Mouse (Mus musculus): ENCODE data around the gene Olfr891.
"Not testable (repeated sequence)": the region's sequence is repeated elsewhere in the genome, so short reads cannot be mapped to it uniquely, and the experiment has no call there.

The Olfr891 gene

DNA sequence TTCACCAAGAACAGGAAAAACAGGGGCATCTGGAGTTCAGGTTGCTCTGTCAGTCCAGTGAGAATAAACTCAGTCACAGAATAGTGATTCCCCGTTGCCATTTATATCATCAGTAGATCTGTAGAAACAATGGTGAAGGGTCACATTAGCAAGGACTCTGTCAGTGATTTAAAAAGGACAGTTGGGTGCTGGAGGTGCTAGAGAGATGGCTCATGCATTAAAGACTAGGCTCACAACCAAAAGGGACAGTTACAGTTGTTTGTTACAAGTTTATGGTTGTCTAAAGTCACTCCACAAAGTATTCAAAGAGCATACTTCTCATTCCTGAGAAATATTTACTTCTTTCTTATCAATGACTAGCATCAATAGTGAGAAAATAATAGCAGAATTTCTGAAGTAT is at the start of gene Olfr891:
Gene Olfr891 (minus strand): TSS at position 101 of the 400 bp plus-strand sequence.
- no peak for DNase-seq

DNA sequence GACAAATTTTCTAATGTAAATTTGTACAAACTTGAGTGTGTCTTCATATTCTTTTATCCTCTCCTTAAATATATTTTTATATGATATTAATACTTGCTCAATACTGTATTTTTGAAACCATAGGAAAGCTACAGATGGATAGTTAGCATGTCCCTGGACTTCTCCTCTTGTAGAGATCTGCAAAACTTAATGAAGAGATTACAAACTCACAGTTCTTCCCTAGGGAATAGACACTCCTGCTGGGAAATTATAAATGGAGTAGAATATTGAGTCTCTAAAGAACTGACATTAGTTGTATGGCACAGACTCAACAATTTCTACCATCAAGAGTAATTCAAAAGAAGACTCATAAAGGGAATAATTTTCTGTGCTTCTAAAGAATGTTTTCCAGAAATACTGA is 37.1 kb upstream of the Olfr891 start, which contains the start of gene Olfr894:
Gene Olfr894 (plus strand): TSS at position 301 of the 400 bp plus-strand sequence.
- no peak for DNase-seq

DNA sequence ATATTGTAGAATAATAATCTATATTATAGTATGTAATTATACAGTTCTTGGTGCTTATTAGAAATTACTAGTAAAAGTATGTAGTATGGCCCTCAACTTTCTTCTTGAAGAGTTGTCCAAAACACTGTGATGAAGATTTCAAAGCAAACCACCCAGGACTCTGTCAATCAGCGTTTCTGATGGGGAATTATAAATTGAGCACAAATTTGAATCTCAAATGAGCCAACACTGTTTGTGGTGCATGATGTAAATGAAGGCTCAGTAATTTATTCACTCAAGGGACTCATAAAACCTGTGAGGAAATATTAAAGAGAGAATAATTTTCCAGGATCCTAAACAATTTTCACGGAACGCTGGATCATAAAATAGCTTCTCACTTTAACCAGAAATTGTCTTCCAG is 27.4 kb upstream of the Olfr891 start, which contains the start of gene Olfr893:
Gene Olfr893 (plus strand): TSS at position 301 of the 400 bp plus-strand sequence.
- no peak for DNase-seq

DNA sequence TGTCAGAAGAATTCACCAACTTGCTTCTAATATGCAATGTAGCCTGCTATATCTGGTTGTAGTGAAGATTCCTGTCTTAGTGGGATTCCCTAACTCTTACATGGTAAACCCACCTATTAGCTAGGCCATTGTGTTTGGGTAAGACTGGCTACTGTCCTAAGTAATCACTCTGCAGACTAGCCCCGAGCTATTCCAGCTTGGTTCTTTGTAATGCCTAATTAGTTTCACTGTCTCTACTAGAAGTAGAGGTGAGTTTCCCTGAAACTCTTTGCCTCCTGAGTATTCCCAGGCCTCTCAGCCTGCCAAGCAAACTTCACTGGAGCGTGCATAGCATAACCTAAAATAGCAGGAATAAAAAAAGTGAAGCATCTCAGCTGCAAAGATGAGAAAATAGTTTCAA is 12.3 kb downstream of the Olfr891 start:
- DNase-seq, result not testable (repeated sequence)

DNA sequence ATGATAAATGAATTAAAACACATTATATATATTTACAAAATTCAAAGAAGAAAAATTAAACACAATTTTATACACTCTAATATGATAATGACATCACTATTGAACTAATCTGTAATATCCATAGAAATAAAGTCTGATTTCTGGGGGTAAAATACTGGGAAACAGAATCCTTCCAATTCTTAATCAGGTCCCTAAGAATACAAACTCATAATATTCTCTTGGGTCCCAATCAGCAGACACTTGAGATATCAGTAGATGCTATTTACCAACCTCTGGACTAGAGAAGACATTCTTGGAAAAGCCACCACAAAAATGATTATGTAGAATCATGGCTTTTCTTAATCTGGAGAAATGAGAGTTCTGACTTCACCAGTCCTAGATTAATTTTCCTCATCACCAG is 38.4 kb downstream of the Olfr891 start, which contains the start of gene Olfr890:
Gene Olfr890 (plus strand): TSS at position 301 of the 400 bp plus-strand sequence.
- DNase-seq, result no peak
